8 mouse cellular contexts compared by ENCODE assay signal in genomic region chr14:67536787-67537659, GRCm38 (mm10).
DNase-seq lines count a peak whose midpoint lies in the region; ATAC-seq and TF ChIP-seq lines count a peak whose summit lies in the region.
"Had no signal": no experiment of that assay in that cellular context is flagged by ENCODE, and none has a peak within 500 bp of the region (broad histone marks: within the 10 kb centered on the region; RNA-seq: fewer than 3 reads in every experiment).

No protein-coding gene starts in this region.

- no peak overlapping the region for H3K4me3 ChIP-seq in embryonic facial prominence, embryonic 10.5 days
- no peak overlapping the region for H3K4me3 ChIP-seq in heart, adult 2 months
- H3K4me3 ChIP-seq in midbrain, embryonic 14.5 days (replicated peaks; ENCODE audit: low read depth, low read length) = no peak overlapping the region
- H3K4me3 ChIP-seq: limb, embryonic 12.5 days had no signal

- no peaks in the 10 kb centered on the region for H3K9me3 ChIP-seq in embryonic facial prominence, embryonic 10.5 days
- H3K9me3 ChIP-seq in midbrain, embryonic 14.5 days (ENCODE audit: control insufficient read depth, low read length) = no peaks in the 10 kb centered on the region
- H3K9me3 ChIP-seq: limb, embryonic 12.5 days had no signal

- H3K4me2 ChIP-seq in midbrain, embryonic 14.5 days (ENCODE audit: low read length) = no peak overlapping the region
- H3K4me2 ChIP-seq: limb, embryonic 12.5 days had no signal

- H3K4me1 ChIP-seq in embryonic facial prominence, embryonic 10.5 days = peaks cover 24% of the 10 kb centered on the region
- peaks cover 1% of the 10 kb centered on the region for H3K4me1 ChIP-seq in heart, adult 2 months (ENCODE audit: control insufficient read depth, insufficient read depth, low read length)
- peaks cover 18% of the 10 kb centered on the region for H3K4me1 ChIP-seq in midbrain, embryonic 14.5 days (ENCODE audit: control insufficient read depth, insufficient read depth, low read length)

- no peaks in the 10 kb centered on the region for H3K36me3 ChIP-seq in embryonic facial prominence, embryonic 10.5 days (replicated peaks)
- H3K36me3 ChIP-seq in heart, adult 2 months (ENCODE audit: control insufficient read depth, insufficient read depth, low read length) = no peaks in the 10 kb centered on the region
- no peaks in the 10 kb centered on the region for H3K36me3 ChIP-seq in midbrain, embryonic 14.5 days (ENCODE audit: control insufficient read depth, insufficient read depth, low read length)
- H3K36me3 ChIP-seq: limb, embryonic 12.5 days had no signal

- TF ChIP-seq POLR2A in heart, adult 2 months (IDR thresholded peaks at IDR 0.05; ENCODE audit: insufficient read depth, low read depth, low read length) = no peak

- 22% methylated on average over 8 of the region's 8 CpGs for WGBS in embryonic facial prominence, embryonic 10.5 days
- WGBS in heart, adult 2 months = 25% methylated on average over 8 of the region's 8 CpGs
- WGBS in midbrain, embryonic 14.5 days = 21% methylated on average over 8 of the region's 8 CpGs

- peak; percentile 76 for ATAC-seq in midbrain, embryonic 14.5 days (ENCODE audit: low FRiP score, low TSS enrichment)

- peak overlapping the region; percentile 7 for H3K27ac ChIP-seq in embryonic facial prominence, embryonic 10.5 days (replicated peaks)
- H3K27ac ChIP-seq in heart, adult 2 months = no peak overlapping the region
- H3K27ac ChIP-seq in midbrain, embryonic 14.5 days (replicated peaks; ENCODE audit: low read depth, low read length) = peak overlapping the region; percentile 77
- H3K27ac ChIP-seq: limb, embryonic 12.5 days had no signal

- no peak overlapping the region for H3K9ac ChIP-seq in heart, adult 2 months (ENCODE audit: low read depth, low read length)
- H3K9ac ChIP-seq in midbrain, embryonic 14.5 days (replicated peaks; ENCODE audit: low read length) = 0 out of 2 replicates have a peak overlapping the region, but pooled peaks have one; percentile 16
- H3K9ac ChIP-seq: limb, embryonic 12.5 days had no signal

- peak; percentile 7 for DNase-seq in cerebellum, adult 11 months
- DNase-seq in embryonic facial prominence, embryonic 10.5 days (ENCODE audit: low spot score) = peak; percentile 18
- peak; percentile 55 to 66 for DNase-seq in heart, adult 2 months
- peak; percentile 48 to 61 for DNase-seq in layer of hippocampus, postnatal 36 days
- peak; percentile 69 for DNase-seq in midbrain, embryonic 14.5 days
- DNase-seq in kidney, postnatal 4 days = no peak
- no peak for DNase-seq in spleen, postnatal 14 days (ENCODE audit: low spot score in 2 of 2)

- no peak for TF ChIP-seq CTCF in heart, adult 2 months (IDR thresholded peaks at IDR 0.05)

- H3K27me3 ChIP-seq in embryonic facial prominence, embryonic 10.5 days (replicated peaks; ENCODE audit: low read depth, poor library complexity, severe bottlenecking) = peaks cover 38% of the 10 kb centered on the region
- H3K27me3 ChIP-seq in heart, adult 2 months (ENCODE audit: control insufficient read depth, insufficient read depth, low read length) = no peaks in the 10 kb centered on the region
- no peaks in the 10 kb centered on the region for H3K27me3 ChIP-seq in midbrain, embryonic 14.5 days (ENCODE audit: control insufficient read depth, insufficient read depth, low read length)
- H3K27me3 ChIP-seq: limb, embryonic 12.5 days had no signal

- intact Hi-C loops in heart, adult 2 months (cut with DNase I) = no loop called here

- no peaks in the 10 kb centered on the region for H3K79me2 ChIP-seq in heart, adult 2 months (replicated peaks; ENCODE audit: control insufficient read depth, insufficient read depth, low read length)

- no peak for TF ChIP-seq EP300 in heart, adult 2 months (IDR thresholded peaks at IDR 0.05; ENCODE audit: insufficient read depth, low read depth, low read length)

Comparison
In these comparisons a context has a peak if more than half of its experiments do, and no peak if none do; other contexts are left out.
1. DNase-seq: peak in cerebellum, adult 11 months (single experiment), embryonic facial prominence, embryonic 10.5 days (single experiment), heart, adult 2 months (2 of 2), layer of hippocampus, postnatal 36 days (2 of 2) and midbrain, embryonic 14.5 days (single experiment); none in kidney, postnatal 4 days (0 of 2) and spleen, postnatal 14 days (0 of 2).